Mouse (Mus musculus) fat pad, adult 2 months (tissue): ENCODE results near the gene Kcna10.

Experiments
- DNase-seq: peaks from one replicate; pipeline ENCODE4 v3.0.0-alpha.2; 2011; ENCODE audit warnings: low read depth, low spot score; ENCODE audit errors: extremely low read depth

Kcna10 gene

DNA sequence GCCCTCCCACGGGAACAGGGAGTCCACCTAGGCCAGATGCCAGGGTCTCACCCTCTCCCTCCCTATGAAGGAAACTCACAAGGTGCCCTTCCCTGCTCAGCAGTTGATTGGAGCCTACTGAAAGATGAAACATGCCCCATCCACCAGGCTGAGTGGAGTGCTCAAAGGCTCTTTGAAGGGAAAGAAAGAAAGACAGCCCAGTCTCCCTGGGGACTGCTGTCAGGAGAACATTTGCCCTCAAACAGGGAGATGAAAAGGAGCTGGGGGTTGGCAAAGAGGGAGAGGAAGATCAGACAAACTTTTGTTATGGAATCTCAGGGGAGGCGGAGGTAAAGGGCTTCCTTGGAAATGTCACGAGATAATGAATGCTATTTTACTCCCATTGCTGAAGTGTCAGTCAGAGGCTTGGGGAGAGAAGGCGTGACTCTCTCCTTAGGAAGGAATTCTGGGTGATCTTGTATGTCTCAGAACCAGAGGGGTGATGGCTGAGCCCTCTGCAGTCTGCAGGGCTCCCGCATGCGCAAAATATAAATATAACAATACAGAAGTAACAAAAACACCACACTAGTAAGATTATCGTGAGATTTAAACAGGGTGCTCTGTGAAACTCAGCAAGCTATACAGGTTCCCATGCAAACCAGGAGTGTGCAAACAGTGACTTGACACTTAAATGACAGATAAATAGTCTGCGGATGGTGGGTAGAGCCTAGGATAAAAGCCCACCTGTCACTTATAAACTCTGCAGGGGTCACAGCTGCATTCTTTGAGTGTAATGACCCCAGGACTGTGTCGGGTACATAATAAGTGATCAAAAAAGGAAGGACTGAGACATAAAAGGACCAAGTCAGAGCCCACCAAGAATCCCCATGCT is 18.7 kb downstream of the Kcna10 start:
- DNase-seq: no peak

GRCm38 (mm10) chr3:107204413-107204812 is 21.6 kb downstream of the Kcna10 start:
- DNase-seq: no peak

DNA sequence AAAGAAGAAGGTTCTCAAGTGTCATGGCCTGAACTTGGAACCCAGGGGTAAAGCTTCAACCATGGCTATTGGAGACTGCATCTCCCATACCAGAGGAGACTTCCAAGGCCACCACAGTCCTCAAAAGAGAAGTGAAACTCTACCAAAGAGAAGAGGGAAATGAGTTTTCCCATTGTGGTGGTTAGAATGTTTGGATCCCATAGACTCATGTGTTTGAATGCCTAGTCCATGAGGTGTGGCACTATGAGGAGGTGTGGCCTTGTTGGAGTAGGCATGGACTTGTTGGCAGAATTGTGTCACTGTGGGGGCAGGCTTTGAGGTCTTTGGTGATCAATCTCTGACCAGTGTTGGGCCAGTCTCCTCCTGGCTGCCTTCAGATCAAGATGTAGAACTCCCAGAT is 22.3 kb downstream of the Kcna10 start:
- no peak for DNase-seq

DNA sequence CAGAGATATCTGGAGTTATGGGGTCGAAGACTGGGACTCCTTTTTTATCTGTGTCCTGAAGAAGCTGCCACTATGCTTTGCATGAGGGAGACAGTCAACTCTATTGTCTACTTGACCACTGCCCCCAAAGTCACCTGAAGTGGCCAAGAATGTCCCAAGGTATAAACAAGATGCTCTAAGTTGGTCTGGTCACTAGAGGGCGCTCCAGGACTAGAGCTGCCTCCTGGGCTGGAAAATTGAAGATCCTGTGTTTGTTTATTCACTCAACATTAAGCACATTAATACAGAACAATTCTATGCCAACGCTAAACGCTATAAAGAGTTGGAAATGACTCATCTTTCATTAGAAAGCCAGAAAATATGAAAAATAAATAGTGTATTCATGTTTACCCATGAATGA is 23.1 kb downstream of the Kcna10 start:
- no peak for DNase-seq

DNA sequence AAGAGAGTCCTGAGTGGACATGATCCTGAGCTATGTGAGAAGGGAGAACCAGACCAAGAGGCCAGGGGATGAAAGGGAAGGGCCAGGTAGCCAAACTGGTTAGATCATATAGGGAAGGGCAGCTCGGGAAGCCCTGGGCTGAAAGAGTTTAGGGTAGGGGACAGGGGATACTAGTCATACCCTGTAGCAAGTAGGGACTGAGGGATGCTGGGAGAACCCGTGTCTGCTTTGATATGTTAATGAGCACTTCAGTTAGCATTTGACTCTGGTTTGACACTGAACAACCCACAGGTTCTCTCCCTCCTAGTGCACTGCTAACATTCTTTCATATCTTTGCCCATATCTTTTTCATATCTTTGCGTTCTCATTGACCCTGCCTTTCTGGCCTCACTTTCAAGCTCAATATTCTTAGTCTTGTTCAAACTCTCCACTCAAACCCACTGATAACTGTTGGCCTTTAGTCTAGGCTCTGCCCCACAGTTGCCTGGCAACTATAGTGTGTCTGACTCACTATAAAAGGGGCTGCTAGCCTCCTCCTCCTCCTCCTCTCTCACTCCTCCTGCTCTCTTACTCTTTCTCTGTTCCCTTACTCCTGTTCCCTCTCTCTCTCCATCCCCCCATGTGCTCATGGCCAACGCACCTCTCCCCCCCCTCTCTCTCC is 23.8 kb downstream of the Kcna10 start:
- no peak for DNase-seq

DNA sequence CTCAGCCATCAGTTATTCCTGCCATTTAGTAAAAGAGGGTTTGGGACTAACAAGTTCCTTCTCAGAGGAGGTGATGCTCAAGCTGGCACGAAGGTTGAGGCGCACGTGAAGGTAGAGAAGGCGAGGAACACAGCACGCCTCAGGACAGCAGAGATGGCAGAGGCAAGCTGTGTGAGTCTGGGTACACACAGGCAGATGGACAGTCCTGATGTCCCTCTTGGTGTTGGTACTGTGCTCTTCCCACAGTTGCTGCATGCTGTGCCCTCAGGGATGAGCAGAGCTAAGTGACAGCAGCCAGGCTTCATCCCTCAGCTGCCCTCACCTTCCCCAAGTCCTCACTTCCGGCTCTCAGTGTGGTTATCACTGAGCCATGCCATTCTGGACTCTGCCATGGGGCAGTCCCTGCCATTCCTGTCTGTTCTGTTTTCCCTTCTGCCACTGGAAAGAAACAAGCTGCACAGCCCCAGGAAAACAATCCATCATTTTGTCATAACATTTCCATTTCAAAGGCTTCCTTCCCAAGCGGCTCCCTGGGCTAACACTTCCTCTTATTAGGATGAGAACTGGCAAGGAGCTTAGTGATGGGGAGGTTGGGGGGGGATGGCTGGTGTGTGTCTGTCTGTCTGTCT is 24.9 kb downstream of the Kcna10 start:
- DNase-seq: no peak

GRCm38 (mm10) chr3:107214606-107215005 is 31.8 kb downstream of the Kcna10 start:
- DNase-seq: no peak

- DNase-seq: no peak
Observed at GRCm38 (mm10) chr3:107216400-107217100, 33.7 kb downstream of the Kcna10 start.

DNA sequence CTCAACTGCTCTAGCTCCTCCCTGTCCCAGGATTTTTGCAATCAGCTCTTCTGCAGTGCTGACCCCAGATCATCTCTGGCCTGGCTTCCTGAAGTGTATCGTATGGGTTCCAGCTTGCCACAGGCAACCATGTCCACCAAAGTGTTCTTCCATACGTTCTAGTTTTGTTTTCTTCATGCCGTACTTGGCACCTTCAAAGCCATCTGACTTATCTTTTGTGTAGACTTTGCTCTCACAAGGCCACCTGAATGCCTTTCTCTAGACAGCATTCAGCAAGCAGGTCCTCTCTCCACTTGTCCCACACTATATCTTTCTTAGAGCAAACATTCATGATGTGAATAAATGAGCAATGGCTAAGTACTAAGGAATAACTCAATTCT is 34.2 kb downstream of the Kcna10 start:
- no peak for DNase-seq

GRCm38 (mm10) chr3:107218572-107218971 is 35.7 kb downstream of the Kcna10 start:
- no peak for DNase-seq

DNA sequence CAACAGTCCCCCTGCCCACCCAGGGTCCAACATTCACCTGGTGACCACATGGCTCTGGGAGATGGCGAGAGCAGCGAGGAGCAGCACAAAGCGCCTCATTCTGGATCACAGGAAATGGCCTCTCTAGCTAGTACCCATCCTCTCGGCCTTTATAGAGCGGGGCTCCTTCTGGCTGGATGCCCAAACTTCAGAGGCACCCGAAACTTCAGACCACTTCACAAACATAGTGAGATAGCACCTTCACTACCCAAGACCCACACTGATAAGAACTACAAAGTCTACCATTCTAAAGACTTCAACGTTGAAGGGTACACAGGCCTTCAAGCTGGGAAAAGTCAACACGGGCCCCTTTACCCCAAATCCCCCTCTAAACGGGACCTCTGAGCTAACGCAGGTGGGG is 38.8 kb downstream of the Kcna10 start, which contains the start of gene Cym:
Cym (minus strand) TSS at position 125 of the 400 bp plus-strand sequence.
- DNase-seq: no peak

DNA sequence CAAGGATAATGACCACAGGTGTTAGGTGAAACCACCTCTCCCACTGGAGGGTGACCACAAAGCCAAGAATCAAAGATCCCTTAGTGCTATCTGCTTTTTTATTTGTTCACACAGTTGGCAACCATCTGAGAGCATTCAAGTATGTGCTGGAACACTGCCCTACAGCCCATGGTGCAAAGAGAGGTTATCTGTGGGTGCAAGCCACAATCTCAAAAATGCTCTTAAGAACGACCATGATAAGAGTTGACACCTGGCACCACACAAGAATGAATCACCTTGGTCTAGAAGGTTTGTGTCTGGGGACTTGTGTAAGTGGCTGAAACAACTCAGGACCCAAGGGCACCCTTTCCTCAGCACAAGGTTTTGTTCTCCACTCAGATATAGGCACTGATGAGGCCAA is 40.4 kb downstream of the Kcna10 start:
- DNase-seq: no peak

DNA sequence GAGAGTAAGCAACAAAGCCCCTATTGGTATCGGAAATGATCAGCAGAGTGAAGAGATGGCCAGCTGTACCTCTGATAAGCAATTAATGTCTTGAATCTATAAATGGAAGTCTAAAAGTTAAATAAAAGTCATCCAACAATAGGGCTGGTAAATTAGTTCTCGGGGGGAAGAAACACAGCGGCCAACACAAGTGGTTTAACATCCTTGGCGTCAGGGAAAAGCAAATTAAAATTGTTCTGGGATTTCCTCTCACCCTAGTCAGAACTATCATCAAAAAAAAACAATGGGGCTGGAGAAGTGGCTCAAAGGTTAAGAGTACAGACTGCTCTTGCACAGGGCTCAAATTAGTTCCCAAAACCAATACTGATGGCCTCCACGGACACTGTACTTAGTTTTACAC is 43.0 kb downstream of the Kcna10 start:
- DNase-seq: no peak

GRCm38 (mm10) chr3:107229221-107229620 is 46.4 kb downstream of the Kcna10 start:
- no peak for DNase-seq

- no peak for DNase-seq
Observed at GRCm38 (mm10) chr3:107229822-107230221, 47.0 kb downstream of the Kcna10 start.

- no peak for DNase-seq
Observed at GRCm38 (mm10) chr3:107230527-107230926, 47.7 kb downstream of the Kcna10 start, which contains the start of gene A630076J17Rik. A630076J17Rik (plus strand) TSS chr3:107230614.

- DNase-seq: no peak
Observed at GRCm38 (mm10) chr3:107231202-107231601, 48.3 kb downstream of the Kcna10 start.

GRCm38 (mm10) chr3:107233351-107233813 is 50.5 kb downstream of the Kcna10 start:
- DNase-seq: no peak

GRCm38 (mm10) chr3:107233945-107234344 is 51.1 kb downstream of the Kcna10 start:
- DNase-seq: no peak

- no peak for DNase-seq
Observed at GRCm38 (mm10) chr3:107238051-107238450, 55.2 kb downstream of the Kcna10 start.

- DNase-seq: peak; percentile 31
Observed at GRCm38 (mm10) chr3:107238471-107238980, 55.7 kb downstream of the Kcna10 start.
